Mouse (Mus musculus) heart, embryonic 10.5 days (tissue): ENCODE measurements at regions not wholly inside any gene's neighbourhood (a gene's known extent, or its start where the extent isn't known, plus 50 kb on each side); places are given as distances from the start of the nearest gene placed in this dataset.

ENCODE experiments used
- DNase-seq: peaks from one replicate; pipeline ENCODE4 v3.0.0-alpha.2; 2017; ENCODE audit warnings: low spot score
- H3K27ac ChIP-seq: fragments of 300-500 bp; sonication (generic); 2 replicates; pipeline ENCODE4 v1.5.1; 2016; ENCODE audit warnings: mild to moderate bottlenecking
- H3K27me3 ChIP-seq: fragments of 300-500 bp; sonication (generic); 2 replicates; pipeline ENCODE4 v1.6.1; 2016; ENCODE audit warnings: mild to moderate bottlenecking; ENCODE audit not compliant: poor library complexity, insufficient read depth, severe bottlenecking
- H3K36me3 ChIP-seq: fragments of 300-500 bp; sonication (generic); 2 replicates; pipeline ENCODE4 v1.6.1; 2016; ENCODE audit warnings: mild to moderate bottlenecking, moderate library complexity
- H3K4me1 ChIP-seq: fragments of 300-500 bp; sonication (generic); 2 replicates; pipeline ENCODE4 v1.6.1; 2016; ENCODE audit warnings: mild to moderate bottlenecking
- H3K4me3 ChIP-seq: fragments of 300-500 bp; sonication (generic); 2 replicates; pipeline ENCODE4 v1.5.1; 2016; ENCODE audit warnings: mild to moderate bottlenecking, moderate library complexity
- H3K9me3 ChIP-seq: fragments of 300-500 bp; sonication (generic); 2 replicates; pipeline ENCODE4 v1.6.1; 2016; ENCODE audit warnings: mild to moderate bottlenecking, moderate library complexity
- whole genome bisulfite sequencing: fragments of 180-500 bp; shearing (Covaris S2); methylation state at CpG from one replicate; pipeline ENCODE4 v1.1.7; 2016; 5-methylcytosine and 5-hydroxymethylcytosine counted together

DNA sequence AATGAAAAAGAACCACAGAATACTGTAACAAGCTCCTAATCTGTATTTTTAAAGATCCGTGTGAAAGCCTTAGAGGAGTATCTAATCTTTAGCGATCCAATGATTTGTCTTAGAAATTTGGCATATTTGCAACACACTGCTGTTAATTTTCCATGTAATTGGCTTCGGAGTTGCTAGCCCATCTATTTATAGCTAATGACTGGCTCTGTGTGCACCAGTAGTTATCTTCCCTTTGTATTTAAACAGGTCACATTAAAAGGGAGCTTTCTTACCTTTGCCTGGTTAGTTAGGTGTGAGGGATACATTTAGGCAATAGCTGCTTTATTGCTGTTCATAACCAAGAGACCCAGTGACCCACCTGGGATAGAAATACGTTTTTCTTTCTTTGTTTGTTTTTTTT lies 256.3 kb upstream of the Mme start:
- WGBS, result 62% methylated on average over 4 of the region's 4 CpGs
- Histone ChIP-seq H3K36me3 (no peaks in the 10 kb centered on the region), H3K27ac (no peak overlapping the region), H3K9me3 (no peaks in the 10 kb centered on the region), H3K4me3 (no peak overlapping the region), H3K4me1 (0 out of 2 replicates have a peak, but pooled peaks cover 4% of the 10 kb centered on the region), H3K27me3 (no peaks in the 10 kb centered on the region)
- DNase-seq, result no peak

DNA sequence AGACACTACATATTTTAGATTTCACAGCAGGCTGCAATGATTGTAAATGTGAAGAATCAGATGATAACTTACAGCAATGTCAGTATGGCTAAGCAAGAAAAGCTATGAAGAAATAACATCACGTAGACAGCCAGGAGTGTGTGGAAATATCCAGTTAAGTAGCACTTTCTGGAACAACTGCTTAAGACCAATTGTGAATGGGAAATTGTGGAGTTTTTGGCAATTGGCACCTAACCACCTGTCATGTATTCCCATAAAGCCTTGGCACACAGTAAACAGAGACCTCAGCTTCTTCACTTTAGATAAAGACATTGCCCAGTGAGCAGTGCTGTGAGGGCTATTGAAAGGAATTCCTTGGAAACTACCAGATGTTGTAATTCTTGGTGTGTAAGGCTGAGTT lies 264.4 kb upstream of the Mme start:
- Histone ChIP-seq H3K36me3 (no peaks in the 10 kb centered on the region), H3K27me3 (no peaks in the 10 kb centered on the region), H3K4me3 (no peak overlapping the region), H3K9me3 (no peaks in the 10 kb centered on the region), H3K27ac (no peak overlapping the region), H3K4me1 (no peaks in the 10 kb centered on the region)
- 90% methylated on average over 1 of the region's 1 CpGs for WGBS
- no peak for DNase-seq

DNA sequence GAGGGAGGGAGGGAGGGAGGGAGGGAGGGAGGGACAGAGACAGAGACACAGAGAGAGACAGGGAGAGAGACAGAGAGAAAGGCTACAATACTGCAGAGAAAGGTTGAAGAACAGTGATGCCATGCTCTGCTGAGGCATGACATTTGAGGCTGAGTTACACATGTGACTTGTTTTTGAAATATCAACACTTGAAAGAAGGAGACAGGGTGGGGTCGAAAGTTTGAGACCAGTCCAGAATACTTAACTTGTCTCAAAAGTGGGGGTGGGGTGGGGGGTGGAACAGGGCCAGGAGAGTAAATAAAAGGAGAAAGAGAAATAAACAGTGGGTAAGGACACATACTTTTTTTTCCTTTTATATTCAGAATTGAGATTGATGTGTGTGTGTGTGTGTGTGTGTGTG lies 278.1 kb upstream of the Mme start:
- H3K27ac ChIP-seq, result no peak overlapping the region
- H3K36me3 ChIP-seq, result no peaks in the 10 kb centered on the region
- peaks cover 2% of the 10 kb centered on the region; the same call in 1 of the 2 replicates for H3K4me1 ChIP-seq
- H3K4me3 ChIP-seq, result no peak overlapping the region
- no peaks in the 10 kb centered on the region for H3K9me3 ChIP-seq
- WGBS, result 55% methylated on average over 1 of the region's 1 CpGs
- no peaks in the 10 kb centered on the region for H3K27me3 ChIP-seq
- DNase-seq, result no peak

- no peaks in the 10 kb centered on the region for H3K36me3 ChIP-seq
- WGBS, result 18% methylated on average over 4 of the region's 4 CpGs
- peak overlapping the region; percentile 30; the same call in 1 of the 2 replicates for H3K27ac ChIP-seq
- no peaks in the 10 kb centered on the region for H3K27me3 ChIP-seq
- H3K9me3 ChIP-seq, result no peaks in the 10 kb centered on the region
- DNase-seq, result no peak
- H3K4me1 ChIP-seq, result peaks cover 2% of the 10 kb centered on the region; the same call in 1 of the 2 replicates
- H3K4me3 ChIP-seq, result no peak overlapping the region
These were observed 278.7 kb upstream of the Mme start for GRCm38 (mm10) chr3:62962608-62963007.

- DNase-seq, result no peak
- no peak overlapping the region for H3K27ac ChIP-seq
These were observed 296.0 kb upstream of the Mme start for GRCm38 (mm10) chr3:62945356-62945755.

DNA sequence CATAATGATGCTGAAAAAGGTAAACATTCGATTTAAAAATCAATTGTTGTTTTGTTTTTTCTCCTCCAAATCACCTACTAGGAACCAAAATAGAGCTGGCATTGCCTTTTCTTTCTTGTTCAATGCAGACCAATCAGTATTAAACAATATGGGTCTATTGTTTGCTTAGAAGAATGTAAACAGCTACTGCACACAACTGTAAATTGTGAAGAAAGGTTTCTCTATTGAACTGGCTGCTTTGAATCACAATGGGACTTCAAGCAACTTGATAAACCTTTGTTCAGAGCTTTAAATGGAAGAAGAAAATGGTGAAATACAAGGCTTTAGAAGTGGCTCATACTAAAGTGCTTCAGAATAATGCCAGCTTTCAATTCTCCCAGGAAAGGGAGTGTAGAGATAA lies 302.7 kb upstream of the Mme start:
- no peaks in the 10 kb centered on the region for H3K27me3 ChIP-seq
- H3K9me3 ChIP-seq, result no peaks in the 10 kb centered on the region
- DNase-seq, result no peak
- 0 out of 2 replicates have a peak, but pooled peaks cover 3% of the 10 kb centered on the region for H3K4me1 ChIP-seq
- no peaks in the 10 kb centered on the region for H3K36me3 ChIP-seq
- 85% methylated on average over 1 of the region's 1 CpGs for WGBS
- no peak overlapping the region for H3K27ac ChIP-seq
- H3K4me3 ChIP-seq, result no peak overlapping the region

More at GRCm38 (mm10) chr3:62945356-62945755, 296.0 kb upstream of the Mme start:
- Histone ChIP-seq H3K4me1 (0 out of 2 replicates have a peak, but pooled peaks cover 6% of the 10 kb centered on the region), H3K4me3 (no peak overlapping the region), H3K36me3 (no peaks in the 10 kb centered on the region), H3K27me3 (no peaks in the 10 kb centered on the region), H3K9me3 (no peaks in the 10 kb centered on the region)

GRCm38 (mm10) chr3:62924441-62924840 lies 316.9 kb upstream of the Mme start:
- Histone ChIP-seq H3K4me1 (no peaks in the 10 kb centered on the region), H3K27me3 (no peaks in the 10 kb centered on the region), H3K36me3 (no peaks in the 10 kb centered on the region), H3K4me3 (no peak overlapping the region), H3K27ac (no peak overlapping the region), H3K9me3 (no peaks in the 10 kb centered on the region)
- 8% methylated on average over 1 of the region's 1 CpGs for WGBS
- DNase-seq, result no peak

- H3K4me1 ChIP-seq, result no peaks in the 10 kb centered on the region
- no peaks in the 10 kb centered on the region for H3K36me3 ChIP-seq
- H3K9me3 ChIP-seq, result no peaks in the 10 kb centered on the region
- 30% methylated on average over 1 of the region's 1 CpGs for WGBS
- DNase-seq, result no peak
- no peak overlapping the region for H3K4me3 ChIP-seq
- no peaks in the 10 kb centered on the region for H3K27me3 ChIP-seq
- H3K27ac ChIP-seq, result no peak overlapping the region
These were observed 312.0 kb upstream of the Gpr149 start for GRCm38 (mm10) chr3:62916899-62917298.

DNA sequence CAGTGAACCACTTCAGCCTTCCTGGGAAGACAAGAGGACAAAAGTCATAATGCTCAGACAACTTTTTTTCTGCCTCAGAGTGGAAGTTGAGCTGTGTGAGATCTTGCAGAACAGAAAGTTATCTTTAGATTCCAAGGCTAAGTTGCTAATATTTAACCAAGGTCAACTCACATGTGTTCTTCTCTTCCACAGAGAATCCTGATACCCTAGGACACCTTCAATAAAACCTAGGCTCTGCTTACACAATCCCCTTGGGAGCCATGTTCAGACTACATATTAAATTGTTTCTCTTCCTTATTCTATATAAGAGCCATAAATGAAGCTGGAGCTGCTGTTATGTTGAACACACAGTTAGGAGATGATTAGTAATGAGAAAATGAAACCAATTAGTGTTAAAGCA lies 280.2 kb upstream of the Gpr149 start:
- H3K27ac ChIP-seq, result no peak overlapping the region
- no peaks in the 10 kb centered on the region for H3K4me1 ChIP-seq
- no peaks in the 10 kb centered on the region for H3K36me3 ChIP-seq
- H3K4me3 ChIP-seq, result no peak overlapping the region
- H3K9me3 ChIP-seq, result no peaks in the 10 kb centered on the region
- H3K27me3 ChIP-seq, result no peaks in the 10 kb centered on the region
- DNase-seq, result no peak

DNA sequence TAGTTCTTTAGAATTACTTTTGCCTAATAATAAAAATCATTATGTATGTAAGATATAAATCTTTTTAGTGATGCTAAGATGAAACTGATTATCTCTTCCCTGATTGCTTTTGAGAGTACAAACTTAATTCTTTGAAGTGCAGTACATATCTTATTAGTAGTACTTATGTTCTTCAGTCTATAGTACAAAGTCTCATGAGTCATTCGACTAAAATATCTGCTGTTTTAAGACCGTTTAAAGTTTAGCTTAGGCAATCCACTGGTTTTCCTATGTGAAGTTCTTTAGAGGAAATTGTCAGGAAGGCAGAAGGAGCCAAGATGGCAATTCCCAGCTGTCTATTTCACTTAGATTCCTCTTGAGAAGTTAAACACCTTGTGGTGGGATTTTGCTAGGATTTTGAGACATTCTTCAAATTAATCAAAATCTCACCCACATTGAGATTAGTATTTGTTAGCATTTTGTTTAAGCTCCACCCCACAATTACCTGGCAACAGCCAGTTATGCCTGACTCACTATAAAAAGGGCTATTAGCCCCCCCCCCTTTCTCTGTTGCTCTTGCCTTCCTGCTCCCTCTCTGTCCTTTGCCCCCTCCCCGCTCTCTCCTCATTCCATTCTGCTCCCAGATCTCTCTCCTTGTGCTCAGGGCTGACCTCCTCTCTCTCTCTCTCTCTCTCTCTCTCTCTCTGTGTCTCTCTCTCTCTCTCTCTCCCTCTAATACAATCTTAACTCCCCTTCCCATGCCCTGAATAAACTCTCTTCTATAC lies 277.6 kb upstream of the Gpr149 start:
- no peak overlapping the region for H3K4me3 ChIP-seq
- DNase-seq, result no peak
- H3K4me1 ChIP-seq, result no peaks in the 10 kb centered on the region
- no peak overlapping the region for H3K27ac ChIP-seq
- no peaks in the 10 kb centered on the region for H3K36me3 ChIP-seq
- H3K9me3 ChIP-seq, result no peaks in the 10 kb centered on the region
- 73% methylated on average over 3 of the region's 3 CpGs for WGBS
- H3K27me3 ChIP-seq, result no peaks in the 10 kb centered on the region

DNA sequence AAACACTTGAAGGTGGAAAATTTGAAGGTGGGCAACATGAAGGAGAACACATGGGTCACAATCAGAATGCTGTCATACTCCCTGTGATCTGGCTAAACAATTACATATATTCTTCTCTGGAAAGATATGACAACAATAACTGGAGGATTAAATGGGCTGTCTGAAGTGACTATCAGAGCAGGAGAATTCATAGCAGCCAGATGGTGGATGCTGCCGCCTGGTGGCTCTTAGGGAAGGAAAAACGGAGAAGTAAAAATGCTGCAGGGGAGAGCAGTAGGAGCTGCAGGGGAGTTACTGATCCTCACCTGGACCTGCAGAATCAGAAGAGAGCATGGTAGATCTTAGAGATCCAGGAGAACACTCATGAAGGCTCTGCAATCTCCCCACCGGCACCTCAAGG lies 255.8 kb upstream of the Gpr149 start:
- no peaks in the 10 kb centered on the region for H3K4me1 ChIP-seq
- no peak overlapping the region for H3K27ac ChIP-seq
- no peaks in the 10 kb centered on the region for H3K9me3 ChIP-seq
- no peaks in the 10 kb centered on the region for H3K36me3 ChIP-seq
- 13% methylated on average over 3 of the region's 3 CpGs for WGBS
- no peaks in the 10 kb centered on the region for H3K27me3 ChIP-seq
- no peak for DNase-seq
- no peak overlapping the region for H3K4me3 ChIP-seq

DNA sequence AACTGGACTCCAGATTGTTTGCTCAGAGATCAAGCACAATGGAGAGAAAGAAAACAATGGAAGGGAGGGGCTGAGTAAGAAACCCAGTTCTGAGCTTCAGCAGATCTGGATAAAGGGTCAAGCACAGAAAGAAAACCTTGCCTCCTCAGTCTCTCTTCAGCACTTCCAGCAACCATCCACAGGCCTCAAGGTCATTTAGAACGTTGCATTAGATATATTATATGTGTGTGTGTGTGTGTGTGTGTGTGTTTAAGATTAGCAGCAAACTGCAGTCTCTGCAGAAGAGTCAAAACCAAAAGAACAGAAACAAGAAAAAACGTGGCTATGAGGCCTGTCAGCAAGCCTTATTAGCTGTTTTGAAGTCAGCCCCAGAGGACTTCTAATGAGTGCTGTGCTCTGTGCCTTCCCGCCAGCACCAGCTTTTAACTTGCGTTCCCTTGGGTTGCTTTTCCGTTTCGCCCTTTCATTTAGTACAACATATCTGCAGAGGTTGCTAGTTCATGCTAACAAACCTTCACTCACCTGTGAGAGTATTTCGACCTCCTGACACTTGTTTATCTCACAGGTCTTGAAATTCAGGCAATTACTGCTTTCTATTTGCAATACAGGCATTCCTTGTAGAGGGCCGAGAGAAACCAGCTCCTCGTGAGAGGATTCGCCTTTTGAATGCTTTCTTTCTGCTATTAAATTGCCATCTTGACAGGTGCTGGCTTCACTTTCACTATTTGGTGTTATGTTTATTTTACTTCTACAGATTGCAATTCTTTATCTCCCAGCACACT lies 230.9 kb upstream of the Gpr149 start:
- no peak overlapping the region for H3K4me3 ChIP-seq
- 72% methylated on average over 10 of the region's 10 CpGs for WGBS
- no peaks in the 10 kb centered on the region for H3K9me3 ChIP-seq
- H3K27ac ChIP-seq, result no peak overlapping the region
- H3K4me1 ChIP-seq, result no peaks in the 10 kb centered on the region
- no peak for DNase-seq
- H3K36me3 ChIP-seq, result no peaks in the 10 kb centered on the region
- H3K27me3 ChIP-seq, result no peaks in the 10 kb centered on the region

- Histone ChIP-seq H3K9me3 (no peaks in the 10 kb centered on the region; the same call in 1 of the 2 replicates), H3K4me1 (no peaks in the 10 kb centered on the region), H3K27ac (no peak overlapping the region), H3K36me3 (no peaks in the 10 kb centered on the region), H3K27me3 (no peaks in the 10 kb centered on the region), H3K4me3 (no peak overlapping the region)
- DNase-seq, result no peak
- WGBS, result 81% methylated on average over 3 of the region's 3 CpGs
These were observed 219.0 kb upstream of the Gpr149 start for GRCm38 (mm10) chr3:62823892-62824291.
